Mouse (Mus musculus) forebrain, embryonic 11.5 days (tissue): ENCODE measurements around the gene Prdm4. TPM values are rescaled to one million over a fixed set of nuclear protein-coding genes. Genes with fewer than 3 reads are reported as not detected.

Experiments
- ATAC-seq: fragments of 200-750 bp; cut with Nextera tagmentation; replicated peaks from 2 replicates; pipeline ENCODE4 v1.8.0; 2017; ENCODE audit warnings: moderate TSS enrichment; ENCODE audit not compliant: low FRiP score
- DNase-seq: peaks from one replicate; pipeline ENCODE4 v3.0.0-alpha.2; 2017; ENCODE audit warnings: low spot score
- H3K27ac ChIP-seq: fragments of 300-500 bp; sonication (generic); 2 replicates; pipeline ENCODE4 v1.5.1; 2014; ENCODE audit warnings: low read depth, low read length
- H3K27me3 ChIP-seq: fragments of 300-500 bp; sonication (generic); 2 replicates; pipeline ENCODE4 v1.6.1; 2014; ENCODE audit warnings: mild to moderate bottlenecking, low read length, mixed read lengths; ENCODE audit not compliant: control insufficient read depth, insufficient read depth
- H3K36me3 ChIP-seq: fragments of 300-500 bp; sonication (generic); 2 replicates; pipeline ENCODE4 v1.6.1; 2014; ENCODE audit warnings: mild to moderate bottlenecking, low read length, moderate library complexity, mixed read lengths; ENCODE audit not compliant: control insufficient read depth, insufficient read depth
- H3K4me1 ChIP-seq: fragments of 300-500 bp; sonication (generic); replicated peaks from 2 replicates; pipeline ENCODE4 v1.6.1; 2014; ENCODE audit warnings: low read length, mixed read lengths; ENCODE audit not compliant: control insufficient read depth, insufficient read depth
- H3K4me2 ChIP-seq: fragments of 300-500 bp; sonication (generic); 2 replicates; pipeline ENCODE4 v1.6.1; 2014; ENCODE audit warnings: low read depth, mild to moderate bottlenecking, low read length, moderate library complexity, mixed read lengths; ENCODE audit not compliant: severe bottlenecking
- H3K4me3 ChIP-seq: fragments of 300-500 bp; sonication (generic); 2 replicates; pipeline ENCODE4 v1.5.1; 2014; ENCODE audit warnings: low read depth, low read length
- H3K9ac ChIP-seq: fragments of 300-500 bp; sonication (generic); 2 replicates; pipeline ENCODE4 v1.6.1; 2014; ENCODE audit warnings: low read length
- H3K9me3 ChIP-seq: fragments of 300-500 bp; sonication (generic); 2 replicates; pipeline ENCODE4 v1.6.1; 2016; ENCODE audit warnings: low read length, mixed read lengths; ENCODE audit not compliant: control insufficient read depth
- WGBS: fragments of 180-500 bp; shearing (Covaris S2); extraction: QIAGEN DNeasy Blood & Tissue Kit; methylation state at CpG from one replicate; pipeline ENCODE4 v1.1.7; 2014; 5-methylcytosine and 5-hydroxymethylcytosine counted together
- polyA plus RNA-seq: library from polyadenylated mRNA; unstranded; fragments of >200 nt; fragmentation: Nextera tagmentation; extraction: Ambion mirVana; gene quantifications from 2 replicates; pipeline ENCODE4 v1.2.1, GENCODE M21; 2014

Prdm4 gene
- polyA plus RNA-seq, 1 experiment from 2014 or later, result 35.4 TPM

DNA sequence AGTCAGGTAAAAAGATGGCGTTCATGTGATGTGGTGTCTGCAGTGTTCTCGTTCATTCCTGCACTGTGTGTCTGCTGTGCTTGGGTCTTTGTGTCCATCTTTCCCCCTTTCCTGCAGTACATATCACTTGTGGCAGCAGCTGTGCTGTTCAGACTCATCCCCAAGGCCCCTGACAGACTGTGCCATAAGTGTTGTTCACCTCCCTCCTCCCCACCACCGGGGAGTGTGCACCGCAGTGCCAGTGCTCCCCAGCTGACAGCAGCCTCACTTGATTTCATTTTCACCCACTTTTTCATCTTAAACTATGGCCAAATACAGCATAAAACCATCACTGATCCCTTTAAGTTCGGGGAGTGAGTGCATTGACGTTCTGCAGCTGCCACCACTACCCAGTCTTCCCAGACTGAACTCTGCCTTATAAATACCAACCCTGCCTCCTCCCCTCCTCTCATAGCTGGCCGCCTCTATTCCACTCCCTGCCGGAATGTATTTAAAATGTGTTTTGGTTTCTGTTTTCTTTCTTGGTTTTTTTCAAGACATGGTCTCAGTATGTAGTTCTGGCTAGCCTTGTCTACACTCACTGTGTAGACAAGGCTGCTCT is 37.0 kb downstream of the Prdm4 start:
- Histone ChIP-seq H3K27me3 (no peaks in the 10 kb centered on the region), H3K4me2 (no peak overlapping the region), H3K4me1 (no peaks in the 10 kb centered on the region), H3K9me3 (no peaks in the 10 kb centered on the region), H3K4me3 (no peak overlapping the region), H3K36me3 (peaks cover 3% of the 10 kb centered on the region; the same call in 1 of the 2 replicates), H3K9ac (no peak overlapping the region), H3K27ac (no peak overlapping the region)
- ATAC-seq (no peak), DNase-seq (no peak)
- 94% methylated on average over 8 of the region's 8 CpGs for whole genome bisulfite sequencing

DNA sequence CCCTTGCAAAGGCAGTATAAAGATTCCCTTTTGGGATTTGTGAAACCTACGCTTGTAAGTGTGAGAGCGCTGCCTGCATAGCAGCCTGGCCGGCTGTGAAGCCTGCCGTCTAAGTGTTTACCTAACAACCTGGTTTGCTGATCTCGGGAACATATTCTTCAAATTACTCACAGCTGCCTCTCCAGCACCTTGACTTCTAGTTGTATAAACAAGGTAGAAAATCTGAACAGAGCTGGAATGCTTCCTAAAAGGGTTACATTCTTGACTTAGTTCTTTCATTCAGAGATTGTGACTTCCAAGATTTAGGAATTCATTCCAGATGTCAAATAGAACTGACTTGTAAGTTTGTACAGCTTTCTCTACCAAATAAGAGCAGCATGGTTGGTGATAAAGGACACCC is 41.1 kb downstream of the Prdm4 start:
- peaks cover 6% of the 10 kb centered on the region; the same call in 1 of the 2 replicates for H3K4me1 ChIP-seq
- DNase-seq (no peak), ATAC-seq (no peak)
- no peaks in the 10 kb centered on the region for H3K9me3 ChIP-seq
- no peaks in the 10 kb centered on the region; the same call in 1 of the 2 replicates for H3K36me3 ChIP-seq
- H3K9ac ChIP-seq, result no peak overlapping the region
- H3K27ac ChIP-seq, result no peak overlapping the region
- H3K4me3 ChIP-seq, result no peak overlapping the region
- H3K4me2 ChIP-seq, result no peak overlapping the region
- WGBS, result 91% methylated on average over 5 of the region's 5 CpGs
- no peaks in the 10 kb centered on the region for H3K27me3 ChIP-seq

DNA sequence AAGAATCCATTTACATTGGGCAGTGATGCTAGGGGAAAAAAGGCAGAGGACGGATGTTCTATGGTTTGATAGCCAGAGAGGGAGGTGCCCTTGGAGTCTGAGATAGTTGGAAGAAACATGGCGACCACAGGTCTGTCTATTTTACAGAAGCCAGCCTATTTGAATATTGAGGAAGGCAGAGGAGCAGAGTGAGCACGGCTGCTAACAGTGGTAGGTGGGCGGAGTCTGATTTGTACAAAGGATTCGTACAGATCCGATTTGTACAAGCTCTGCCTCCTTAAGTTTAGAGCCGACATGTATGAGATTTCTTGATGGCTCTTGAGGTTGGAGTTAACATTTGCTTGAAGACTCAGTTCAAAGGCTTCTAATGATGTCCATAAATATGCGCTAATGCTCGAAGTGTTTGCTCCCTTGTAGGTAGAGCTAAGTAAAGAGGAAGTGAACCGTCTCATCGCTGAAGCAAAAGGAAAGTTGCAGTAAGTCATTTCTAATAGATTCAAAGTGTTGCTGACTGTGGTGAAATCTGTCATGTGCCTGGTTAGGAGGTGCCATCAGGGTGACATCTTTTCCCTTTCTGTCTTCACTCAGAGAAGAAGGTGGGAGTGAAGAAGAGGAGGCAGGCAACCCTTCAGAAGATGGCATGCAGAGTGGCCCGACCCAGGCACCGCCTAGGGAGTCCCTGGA is 42.9 kb downstream of the Prdm4 start:
- no peaks in the 10 kb centered on the region for H3K9me3 ChIP-seq
- DNase-seq, result no peak
- H3K4me2 ChIP-seq, result no peak overlapping the region
- no peak overlapping the region for H3K27ac ChIP-seq
- peaks cover 6% of the 10 kb centered on the region; the same call in 1 of the 2 replicates for H3K4me1 ChIP-seq
- H3K9ac ChIP-seq, result no peak overlapping the region
- WGBS, result 91% methylated on average over 13 of the region's 13 CpGs
- no peak overlapping the region for H3K4me3 ChIP-seq
- no peaks in the 10 kb centered on the region; the same call in 1 of the 2 replicates for H3K36me3 ChIP-seq
- H3K27me3 ChIP-seq, result no peaks in the 10 kb centered on the region
- ATAC-seq, result no peak

DNA sequence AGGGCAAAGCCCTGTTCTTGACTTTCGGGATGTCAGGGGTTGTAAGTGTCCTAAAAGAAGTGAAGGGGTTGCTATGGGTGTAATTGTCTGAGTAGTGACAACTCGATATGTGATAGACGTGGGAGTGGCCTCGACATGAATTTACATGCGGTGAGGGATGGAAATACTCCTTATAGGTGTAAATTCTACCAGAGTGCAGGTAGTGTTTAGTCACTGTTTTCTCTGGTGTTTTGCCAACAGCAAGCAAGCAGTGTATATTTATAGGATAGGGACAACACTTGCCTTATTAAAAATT is 44.5 kb downstream of the Prdm4 start:
- no peak for DNase-seq
- peak; percentile 23; the same call in 1 of the 2 replicates for ATAC-seq
- Histone ChIP-seq H3K4me1 (peaks cover 6% of the 10 kb centered on the region; the same call in 1 of the 2 replicates), H3K4me3 (peak overlapping the region; percentile 93), H3K27ac (no peak overlapping the region), H3K27me3 (no peaks in the 10 kb centered on the region), H3K36me3 (no peaks in the 10 kb centered on the region; the same call in 1 of the 2 replicates), H3K9me3 (no peaks in the 10 kb centered on the region), H3K4me2 (peak overlapping the region; percentile 77), H3K9ac (peak overlapping the region; percentile 91)
- 4% methylated on average over 5 of the region's 5 CpGs for WGBS

DNA sequence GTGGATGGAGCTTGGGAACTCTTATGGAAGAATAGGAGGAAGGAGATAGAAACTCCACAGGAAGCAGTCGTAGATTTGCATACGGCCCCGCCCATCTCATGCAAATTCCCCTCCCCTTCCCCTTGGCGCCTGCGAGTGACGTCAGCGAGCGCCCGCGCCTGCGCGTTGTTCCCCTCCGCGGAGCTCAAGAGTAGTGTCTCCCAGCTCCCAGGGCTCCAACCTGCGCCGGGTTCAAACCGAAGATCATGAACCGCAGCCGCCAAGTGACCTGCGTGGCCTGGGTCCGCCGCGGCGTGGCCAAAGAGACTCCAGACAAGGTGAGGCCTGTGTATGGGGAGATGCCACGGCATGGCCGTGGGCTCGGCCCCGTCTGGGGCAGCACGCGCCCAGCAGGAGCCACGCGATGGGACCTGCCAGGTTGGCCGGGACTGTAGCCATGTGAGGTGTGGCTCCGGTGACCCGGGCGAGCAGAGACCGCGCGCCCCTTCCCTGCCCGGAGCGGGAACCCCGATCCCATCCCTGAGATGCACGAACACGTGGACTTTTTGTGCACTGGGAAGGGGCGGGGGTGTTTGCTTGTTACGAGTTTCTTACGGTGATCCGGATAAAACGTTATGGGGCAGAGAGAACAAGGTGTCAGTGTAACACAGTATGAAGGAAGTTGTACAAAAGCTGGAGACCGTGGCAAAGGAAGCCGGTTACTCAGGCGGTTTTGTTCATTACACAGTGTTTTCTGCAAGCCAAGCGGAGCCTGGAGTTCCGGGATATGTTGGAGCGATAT is 45.1 kb downstream of the Prdm4 start:
- peaks cover 6% of the 10 kb centered on the region; the same call in 1 of the 2 replicates for H3K4me1 ChIP-seq
- WGBS, result under 1% methylated on average over 55 of the region's 55 CpGs
- H3K27me3 ChIP-seq, result no peaks in the 10 kb centered on the region
- peak overlapping the region; percentile 77 for H3K4me2 ChIP-seq
- H3K36me3 ChIP-seq, result no peaks in the 10 kb centered on the region; the same call in 1 of the 2 replicates
- ATAC-seq (peak; percentile 97), DNase-seq (peak; percentile 96)
- H3K9me3 ChIP-seq, result no peaks in the 10 kb centered on the region
- peak overlapping the region; percentile 91 for H3K9ac ChIP-seq
- no peak overlapping the region for H3K27ac ChIP-seq
- H3K4me3 ChIP-seq, result peak overlapping the region; percentile 93

DNA sequence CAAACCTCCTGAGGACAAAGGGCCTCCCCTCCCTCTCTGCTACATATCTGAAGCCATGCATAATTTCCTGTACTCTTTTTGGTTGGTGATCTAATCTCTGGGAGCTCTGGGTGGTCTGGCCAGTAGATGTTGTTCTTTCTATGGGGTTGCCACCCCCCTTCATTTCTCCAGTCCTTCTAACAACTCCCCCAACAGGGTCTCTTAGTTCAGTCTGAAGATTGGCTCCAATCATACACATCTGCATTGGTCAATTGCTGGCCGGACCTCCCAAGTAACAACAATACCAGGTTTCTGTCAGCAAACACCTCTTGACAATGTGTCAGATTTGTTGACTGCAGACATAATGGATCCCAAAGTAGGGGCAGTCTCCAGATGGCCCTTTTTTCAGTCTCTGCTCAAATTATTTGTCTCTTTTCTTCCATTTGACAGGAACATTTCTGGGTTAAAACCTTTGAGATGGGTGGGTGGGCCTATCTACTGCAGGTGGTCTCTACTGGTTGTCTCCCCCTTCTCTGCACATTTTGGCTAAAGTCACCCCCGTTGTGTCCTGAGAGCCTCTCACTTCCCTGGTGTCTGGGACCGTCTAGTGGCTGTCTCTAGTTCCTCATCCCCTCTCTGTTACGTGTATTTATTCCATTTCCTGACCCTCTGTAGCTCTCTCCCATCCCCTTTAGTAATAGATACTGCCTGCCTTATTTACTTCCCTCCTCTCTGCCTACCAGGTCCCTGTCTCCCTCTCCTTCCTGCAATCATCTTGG is 70.7 kb downstream of the Prdm4 start:
- DNase-seq (no peak), ATAC-seq (no peak)
- Histone ChIP-seq H3K4me1 (no peaks in the 10 kb centered on the region), H3K4me3 (no peak overlapping the region), H3K9ac (no peak overlapping the region), H3K36me3 (no peaks in the 10 kb centered on the region), H3K27me3 (no peaks in the 10 kb centered on the region), H3K9me3 (no peaks in the 10 kb centered on the region), H3K27ac (no peak overlapping the region), H3K4me2 (no peak overlapping the region)
- 83% methylated on average over 4 of the region's 4 CpGs for WGBS

Other genes starting within 250 kb of the Prdm4 start
- 104 and 106 TPM in 2 replicates for gene Pwp1, start 87.6 kb downstream of the Prdm4 start, polyA plus RNA-seq
- gene Ascl4, start 10.5 kb upstream of the Prdm4 start, polyA plus RNA-seq, result 0.53 and 0.56 TPM in 2 replicates
- 190 and 196 TPM in 2 replicates for gene Rtcb, start 40.7 kb upstream of the Prdm4 start, polyA plus RNA-seq
- gene Bpifc, start 94.8 kb upstream of the Prdm4 start, polyA plus RNA-seq, result not detected in 2 replicates
- 20.0 and 20.3 TPM in 2 replicates for gene Fbxo7, start 104.8 kb upstream of the Prdm4 start, polyA plus RNA-seq